Mouse (Mus musculus) lung, postnatal 0 days (tissue): ENCODE results near the gene Phykpl.

Experiments used
- CTCF ChIP-seq: IDR thresholded peaks from 2 replicates; pipeline ENCODE4 v1.5.1; 2016; ENCODE audit warnings: antibody characterized with exemption, mild to moderate bottlenecking
- EP300 ChIP-seq: IDR thresholded peaks from 2 replicates; pipeline ENCODE4 v1.6.1; 2016; ENCODE audit warnings: antibody characterized with exemption, mild to moderate bottlenecking, control low read depth

DNA sequence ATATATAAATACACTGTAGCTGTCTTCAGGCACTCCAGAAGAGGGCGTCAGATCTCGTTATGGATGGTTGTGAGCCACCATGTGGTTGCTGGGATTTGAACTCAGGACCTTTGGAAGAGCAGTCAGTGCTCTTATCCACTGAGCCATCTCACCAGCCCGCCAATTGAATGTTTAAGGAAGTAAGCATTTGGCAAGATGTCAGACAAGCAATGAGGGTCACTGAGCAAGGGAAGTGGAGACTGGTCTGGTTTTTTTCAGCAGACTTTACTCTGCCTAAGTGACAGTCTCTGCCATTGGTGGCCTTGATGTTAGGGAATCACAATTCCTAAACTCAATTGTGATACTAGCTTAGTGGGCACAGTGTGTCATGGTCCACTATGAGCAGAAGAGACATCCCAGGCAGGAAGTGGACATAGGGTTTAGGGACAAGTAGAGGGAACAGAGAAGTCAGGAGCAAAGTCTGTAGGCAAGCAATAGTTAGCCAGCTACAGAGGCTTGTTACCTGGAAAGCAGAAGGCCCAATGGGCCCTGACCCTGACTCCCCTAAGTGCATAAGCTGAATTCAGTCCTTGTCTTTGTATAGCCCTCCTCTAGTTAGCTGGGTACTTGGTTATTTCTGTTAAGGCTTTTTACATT is 10.3 kb downstream of the Phykpl start:
- TF ChIP-seq EP300: no peak
- no peak for TF ChIP-seq CTCF
